Mouse (Mus musculus) left cerebral cortex, postnatal 36 days (tissue): ENCODE results near the gene Cyct. TPM values are rescaled to one million over a fixed set of nuclear protein-coding genes. Genes with fewer than 3 reads are reported as not detected.
A peak's percentile ranks its signal among the peaks of the same experiment; 100 is the strongest.

ENCODE experiments used
- DNase-seq, 2 experiments: peaks; one replicate each; pipeline ENCODE4 v3.0.0; 2021 to 2022; ENCODE audit warnings: low spot score in 2 of 2, mixed read lengths in 1 of 2
- intact Hi-C: fragments of 180-260 bp; cut with DNase I; formaldehyde crosslinking; loops from one replicate; pipeline ENCODE4 v1.15.1; 2025
- microRNA-seq: library from miRNA; unstranded; fragments of <30 nt; microRNA quantifications from one replicate; pipeline ENCODE4 v1.2.0, GENCODE M21; 2022
- total RNA-seq, 2 experiments: library from RNA; stranded (reverse); gene quantifications; 2 replicates each; pipeline ENCODE4 v1.2.3; 2021

Cyct gene
- total RNA-seq, 2 experiments from 2014 or later, result not detected

- intact Hi-C loops, result loop anchor here (10.0 kb wide), 1 partner anchor 217 kb away; no protein-coding TSS in a partner anchor
- no peak for DNase-seq
Observed at GRCm38 (mm10) chr2:76342146-76342545, 18.1 kb downstream of the Cyct start.

GRCm38 (mm10) chr2:76338215-76339156 is 21.8 kb downstream of the Cyct start, which contains the start of gene Pde11a:
Gene Pde11a, minus strand, starts transcription at chr2:76338774.
- peak; percentile 10 for DNase-seq
- intact Hi-C loops, result no loop called here

GRCm38 (mm10) chr2:76334596-76334995 is 25.7 kb downstream of the Cyct start:
- DNase-seq, result no peak
- intact Hi-C loops, result no loop called here

- intact Hi-C loops, result no loop called here
- no peak for DNase-seq
Observed at GRCm38 (mm10) chr2:76332161-76332805, 28.0 kb downstream of the Cyct start.

GRCm38 (mm10) chr2:76330081-76330480 is 30.2 kb downstream of the Cyct start:
- DNase-seq, result no peak
- intact Hi-C loops, result no loop called here

GRCm38 (mm10) chr2:76326161-76326560 is 34.1 kb downstream of the Cyct start:
- intact Hi-C loops, result no loop called here
- DNase-seq, result no peak

GRCm38 (mm10) chr2:76324463-76324862 is 35.8 kb downstream of the Cyct start:
- intact Hi-C loops, result no loop called here
- no peak for DNase-seq

GRCm38 (mm10) chr2:76323185-76323875 is 36.9 kb downstream of the Cyct start:
- DNase-seq, result peak; percentile 16 to 25
- intact Hi-C loops, result no loop called here

- intact Hi-C loops, result no loop called here
Observed at GRCm38 (mm10) chr2:76320336-76320735, 39.9 kb downstream of the Cyct start.

GRCm38 (mm10) chr2:76319231-76319630 is 41.0 kb downstream of the Cyct start:
- DNase-seq, result no peak
- intact Hi-C loops, result no loop called here

More at GRCm38 (mm10) chr2:76320336-76320735, 39.9 kb downstream of the Cyct start:
- no peak for DNase-seq

Small RNAs within 50 kb of the gene (microRNA-seq; reads per million reads assigned to microRNA genes)
- gene Gm44337, result not detected

Other genes starting within 250 kb of the Cyct start
- 1 to 10 TPM; 3.7 to 4.6 TPM for gene Pde11a, start 21.7 kb downstream of the Cyct start, total RNA-seq
- gene Rbm45, start 9.5 kb upstream of the Cyct start, total RNA-seq, result 10 to 100 TPM; 36.2 to 38.1 TPM
- gene Osbpl6, start 46.1 kb upstream of the Cyct start, total RNA-seq, result 10 to 100 TPM; 43.0 to 60.1 TPM